Mouse (Mus musculus): Measurements from ENCODE around the gene Kbtbd6.
"Not testable (repeated sequence)": the region's sequence is repeated elsewhere in the genome, so short reads cannot be mapped to it uniquely, and the experiment has no call there.

Kbtbd6 gene

GRCm38 (mm10) chr14:79451681-79452590 lies at the start of gene Kbtbd6:
Gene Kbtbd6, plus strand, starts transcription at chr14:79451835.
- DNase-seq: peak; percentile 97

DNA sequence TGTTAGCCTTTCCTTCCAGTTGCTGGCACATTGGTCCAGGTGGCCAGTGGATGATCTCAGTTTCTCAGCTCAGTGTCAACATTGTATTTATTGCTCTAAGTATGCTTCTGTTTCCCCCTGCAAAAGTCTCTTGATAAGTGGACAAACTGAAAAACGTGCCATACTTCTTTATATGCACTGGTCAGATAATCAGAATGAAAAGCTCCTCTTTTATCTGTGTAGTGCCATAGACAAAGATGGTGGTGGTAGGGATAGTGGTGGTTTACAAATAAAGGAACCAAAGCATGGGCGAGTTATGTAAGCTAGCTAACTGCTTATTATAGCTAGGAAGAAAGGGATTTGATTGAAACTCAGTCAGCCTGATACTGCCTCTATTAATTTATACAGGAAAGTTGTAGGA lies 44.0 kb upstream of the Kbtbd6 start:
- DNase-seq: no peak

DNA sequence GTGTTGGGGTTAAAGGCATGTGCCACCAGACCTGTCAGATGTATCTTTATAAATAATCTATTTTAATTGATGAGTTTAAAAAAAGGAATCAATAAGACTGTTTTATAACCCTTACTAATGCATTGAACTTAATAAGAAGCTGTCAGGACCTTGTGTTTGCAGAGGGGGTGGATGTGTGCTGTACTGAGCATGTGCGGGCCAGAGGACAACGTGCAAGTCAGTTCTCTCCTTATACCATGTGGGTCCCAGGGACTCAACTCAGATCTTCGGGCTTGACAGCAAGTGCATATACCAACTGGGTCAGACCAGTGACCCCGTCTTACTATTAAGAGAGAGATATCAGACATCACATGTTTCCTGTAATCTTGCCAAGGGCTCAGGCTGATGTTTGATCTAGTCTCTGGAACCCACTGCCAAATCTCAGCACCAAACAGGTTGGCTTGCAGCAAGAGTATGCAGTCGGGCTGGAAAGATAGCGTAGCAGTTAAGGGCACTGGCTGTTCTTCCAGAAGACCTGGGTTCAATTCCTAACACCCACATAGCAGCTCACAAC lies 42.3 kb upstream of the Kbtbd6 start:
- DNase-seq: peak; percentile 83

- DNase-seq: peak; percentile 15
These were observed 41.0 kb upstream of the Kbtbd6 start for GRCm38 (mm10) chr14:79410662-79411061.

GRCm38 (mm10) chr14:79413121-79413520 lies 38.5 kb upstream of the Kbtbd6 start:
- DNase-seq: peak; percentile 66

- peak; percentile 74 for DNase-seq
These were observed 31.5 kb upstream of the Kbtbd6 start for GRCm38 (mm10) chr14:79420083-79420685.

DNA sequence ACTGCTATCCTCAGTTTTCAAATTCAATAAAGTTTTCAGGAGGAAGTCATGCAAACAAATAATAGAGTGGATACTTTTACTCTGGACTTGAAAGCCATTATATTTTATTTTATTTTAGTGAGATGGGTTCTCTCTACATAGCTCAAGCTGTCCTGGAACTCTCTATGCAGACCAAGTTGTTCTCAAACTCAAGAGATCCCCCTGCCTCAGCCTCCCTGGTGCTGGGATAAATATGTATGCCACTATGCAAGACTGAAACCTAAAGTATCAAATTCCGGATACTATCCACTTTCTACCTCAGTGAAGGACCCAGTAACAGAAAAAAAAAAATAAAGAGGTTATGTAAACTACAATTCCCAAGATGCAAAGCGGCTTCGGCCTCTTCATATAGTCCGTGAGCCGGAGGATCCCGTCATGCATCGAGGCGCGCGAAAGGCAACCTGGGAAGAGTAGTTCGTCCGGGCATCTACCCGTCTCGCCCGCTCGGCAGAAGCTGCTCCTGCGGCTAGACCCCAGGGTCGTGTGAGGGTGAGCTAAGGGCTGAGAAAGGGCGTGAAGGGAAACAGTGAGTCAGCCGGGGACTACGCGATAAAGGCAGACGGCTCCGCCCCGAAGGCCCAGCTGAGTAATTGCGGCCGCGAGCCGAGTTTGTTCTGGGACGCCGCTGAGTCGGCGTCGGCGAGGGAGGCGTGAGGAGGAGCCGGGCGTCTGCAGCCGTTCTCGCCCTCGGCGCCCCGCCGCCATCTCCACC lies 25.5 kb upstream of the Kbtbd6 start, which contains the start of gene Kbtbd7:
Gene Kbtbd7 (plus strand): TSS at position 533 of the 751 bp plus-strand sequence.
- DNase-seq: peak; percentile 100

- peak; percentile 89 for DNase-seq
These were observed 24.8 kb upstream of the Kbtbd6 start for GRCm38 (mm10) chr14:79426730-79427365.

GRCm38 (mm10) chr14:79434068-79434467 lies 17.6 kb upstream of the Kbtbd6 start:
- no peak for DNase-seq

DNA sequence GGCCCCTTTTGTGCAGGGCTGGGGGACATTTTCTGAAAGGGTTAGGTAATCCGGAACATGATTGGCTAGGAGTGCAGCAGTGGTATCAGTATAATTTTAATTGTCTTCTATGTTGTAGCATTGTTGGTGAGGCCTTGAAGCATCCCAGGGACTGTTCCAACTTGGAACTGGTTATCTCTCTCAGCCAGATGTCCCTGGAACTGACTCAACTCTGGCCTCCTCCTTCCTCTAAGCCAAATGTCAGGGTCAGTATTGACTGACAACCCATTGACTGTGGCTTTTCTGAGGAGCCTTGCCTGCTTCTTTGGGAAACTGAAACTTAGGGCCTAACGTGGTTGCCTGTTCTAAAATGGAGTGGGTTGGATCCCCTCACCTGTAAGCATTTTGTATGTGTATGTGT lies 11.0 kb upstream of the Kbtbd6 start:
- peak; percentile 21 for DNase-seq

DNA sequence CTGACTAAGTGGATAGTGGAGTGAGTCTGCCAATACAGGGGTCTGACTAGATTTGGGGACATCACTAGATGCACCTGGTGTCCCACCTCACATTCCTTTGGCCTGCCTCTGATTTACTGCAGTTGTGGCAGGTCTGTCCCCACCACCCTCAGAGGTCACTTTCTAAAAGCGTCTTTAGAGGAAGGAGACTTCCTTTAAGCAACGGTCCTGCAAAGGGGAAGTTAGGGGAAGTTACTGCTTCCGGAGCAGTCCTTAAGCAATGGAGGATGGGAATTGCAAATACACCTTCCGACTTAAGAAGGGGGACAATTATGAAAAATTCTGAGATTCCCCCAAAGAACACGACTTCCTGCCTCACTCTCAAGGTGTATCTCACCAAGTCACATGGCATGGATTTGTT lies 10.2 kb upstream of the Kbtbd6 start:
- DNase-seq: peak; percentile 78

- DNase-seq: peak; percentile 45
These were observed 7.0 kb upstream of the Kbtbd6 start for GRCm38 (mm10) chr14:79444601-79445000.

DNA sequence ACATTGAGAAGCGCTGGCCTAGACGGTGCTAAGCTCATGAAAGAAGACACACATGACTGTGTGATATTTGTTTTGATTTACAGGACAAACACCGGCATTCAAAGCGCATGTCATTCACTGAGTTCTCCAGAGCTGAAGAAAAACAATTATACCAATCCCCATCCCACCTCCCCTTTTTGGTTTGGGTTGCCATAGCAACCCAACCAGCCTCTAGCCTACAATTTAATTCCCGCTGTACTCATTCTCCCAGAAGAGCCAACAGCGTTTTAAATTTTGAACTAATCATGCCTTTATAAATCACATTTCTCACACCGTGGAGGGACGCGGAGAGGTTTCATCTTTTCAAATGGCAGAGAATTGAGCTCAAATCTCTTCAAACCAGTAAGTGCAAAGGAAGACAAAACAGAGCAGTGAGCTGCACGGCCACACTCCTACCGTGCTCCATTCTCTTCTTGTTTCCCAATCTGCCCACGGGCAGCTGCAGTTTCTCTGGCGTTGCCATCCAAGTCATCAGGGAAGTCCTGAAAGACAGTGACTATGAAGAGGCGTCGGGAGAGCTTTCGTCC lies 6.5 kb upstream of the Kbtbd6 start:
- peak; percentile 31 for DNase-seq

DNA sequence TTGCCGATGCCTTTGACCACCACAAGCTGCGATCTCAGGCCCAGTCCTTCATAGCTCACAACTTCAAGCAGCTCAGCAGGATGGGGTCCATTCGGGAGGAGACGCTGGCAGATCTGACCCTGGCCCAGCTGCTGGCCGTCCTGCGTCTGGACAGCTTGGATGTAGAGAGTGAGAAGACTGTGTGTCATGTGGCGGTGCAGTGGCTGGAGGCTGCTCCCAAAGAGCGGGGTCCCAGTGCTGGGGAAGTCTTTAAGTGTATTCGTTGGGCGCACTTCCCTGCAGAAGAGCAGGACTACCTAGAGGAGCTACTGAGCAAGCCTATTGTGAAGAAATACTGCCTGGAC lies 928 bp downstream of the Kbtbd6 start:
- not testable (repeated sequence) for DNase-seq

DNA sequence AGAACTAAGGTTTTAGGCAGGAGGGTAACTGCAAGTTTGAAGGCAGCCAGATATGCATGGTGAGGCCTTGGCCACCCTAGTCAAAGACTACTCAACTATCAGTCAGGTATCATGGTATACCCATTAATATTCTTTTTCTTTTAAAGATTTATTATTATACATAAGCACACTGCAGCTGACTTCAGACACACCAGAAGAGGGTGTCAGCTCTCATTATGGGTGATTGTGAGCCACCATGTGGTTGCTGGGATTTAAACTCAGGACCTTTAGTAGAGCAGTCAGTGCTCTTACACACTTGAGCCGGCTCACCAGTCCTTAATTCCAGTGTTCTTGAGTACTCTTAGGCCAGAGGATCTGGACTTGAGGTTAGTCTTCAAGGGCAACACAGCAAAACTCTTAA lies 8.8 kb downstream of the Kbtbd6 start:
- DNase-seq: peak; percentile 71

- DNase-seq: peak; percentile 71
These were observed 9.4 kb downstream of the Kbtbd6 start for GRCm38 (mm10) chr14:79460988-79461387.

DNA sequence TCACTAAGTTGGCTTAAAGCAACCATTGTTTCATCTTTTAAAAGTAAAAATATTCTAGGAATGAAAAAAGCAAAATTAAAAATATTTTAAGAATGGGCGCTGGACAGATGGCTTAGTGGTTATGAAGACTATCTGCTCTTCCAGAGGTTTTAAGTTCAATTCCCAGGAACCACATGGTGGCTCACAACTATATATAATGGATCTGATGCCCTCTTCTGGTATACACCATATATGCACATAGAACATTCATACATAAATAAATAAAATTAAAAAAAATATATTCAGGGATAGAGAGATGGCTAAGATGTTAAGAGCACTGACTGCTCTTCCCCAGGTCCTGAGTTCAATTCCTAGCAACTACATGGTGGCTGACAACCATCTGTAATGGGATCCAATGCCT lies 14.0 kb downstream of the Kbtbd6 start:
- peak; percentile 11 for DNase-seq

DNA sequence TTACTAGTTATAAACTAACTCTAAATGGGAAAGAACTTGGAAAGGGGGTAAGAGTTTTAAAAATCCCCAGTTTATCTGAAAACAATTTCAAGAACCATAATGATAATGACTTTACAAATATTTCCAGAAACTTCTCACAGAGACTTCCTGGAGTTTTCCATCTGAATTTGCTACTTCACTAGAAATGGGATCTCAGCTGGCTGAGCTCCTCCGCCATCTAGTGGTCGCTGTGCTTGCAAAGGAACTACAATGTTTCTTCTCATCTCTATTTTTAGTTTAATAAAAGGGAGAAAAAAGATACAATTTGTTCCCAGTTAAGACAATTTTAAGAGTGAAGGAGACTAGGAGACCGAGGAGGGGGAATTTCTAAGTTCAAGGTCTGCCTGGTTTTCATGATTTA lies 16.0 kb downstream of the Kbtbd6 start:
- peak; percentile 80 for DNase-seq

DNA sequence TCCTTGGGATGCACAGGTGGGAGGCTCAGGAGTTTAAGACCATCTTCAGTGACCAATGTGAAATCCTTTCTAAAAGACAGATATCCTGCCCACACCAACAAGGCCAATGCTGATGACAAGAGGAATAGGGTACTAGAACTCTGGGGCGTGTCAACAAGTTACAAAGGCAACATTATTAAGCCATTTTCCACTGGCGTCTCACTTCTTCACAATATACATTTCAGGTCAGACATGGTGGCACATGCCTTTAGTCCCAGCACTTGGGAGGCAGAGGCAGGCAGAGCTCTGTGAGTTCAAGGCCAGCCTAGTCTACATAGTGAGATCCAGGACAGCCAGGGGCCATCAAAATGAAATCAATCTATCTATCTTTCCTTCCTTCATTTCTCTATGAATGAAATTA lies 21.7 kb downstream of the Kbtbd6 start:
- peak; percentile 81 for DNase-seq

DNA sequence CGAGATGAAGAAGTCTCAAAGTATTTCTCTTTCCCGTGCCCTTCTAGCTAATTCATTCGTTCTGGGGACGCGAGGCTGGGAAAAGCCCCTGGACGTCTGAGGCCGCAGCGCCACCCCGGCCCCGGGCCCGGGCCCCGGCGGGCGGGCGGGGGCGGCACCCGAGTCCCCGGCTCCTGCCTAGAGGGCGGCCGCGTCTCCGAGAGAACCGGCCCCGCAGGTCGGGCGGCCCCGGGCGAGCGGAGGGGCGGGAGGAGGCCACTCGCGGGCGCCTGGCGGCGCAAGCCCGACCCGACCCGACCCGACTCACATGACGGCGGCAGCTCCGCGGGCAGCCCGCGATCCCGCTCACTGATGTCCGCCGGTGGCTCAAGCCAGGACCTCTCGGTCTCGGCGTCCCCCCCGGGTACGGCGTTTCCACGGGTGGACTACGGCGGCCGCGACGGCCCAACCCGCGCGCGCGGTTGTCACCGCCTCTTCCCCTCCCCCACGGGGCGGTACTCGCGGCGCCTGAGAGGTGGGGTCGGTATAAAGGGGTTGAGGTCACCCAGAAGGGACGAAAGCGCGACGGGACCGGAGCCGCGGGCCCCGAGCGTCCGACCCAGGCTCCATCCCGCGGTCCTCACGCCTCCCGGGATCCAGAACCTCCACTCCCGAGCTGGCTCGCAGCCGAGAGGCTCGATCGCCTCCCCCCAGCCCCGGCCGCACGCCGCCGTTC lies 29.1 kb downstream of the Kbtbd6 start, which contains the start of gene Elf1:
Gene Elf1 (plus strand): TSS at position 571 of the 715 bp plus-strand sequence.
- peak; percentile 100 for DNase-seq

DNA sequence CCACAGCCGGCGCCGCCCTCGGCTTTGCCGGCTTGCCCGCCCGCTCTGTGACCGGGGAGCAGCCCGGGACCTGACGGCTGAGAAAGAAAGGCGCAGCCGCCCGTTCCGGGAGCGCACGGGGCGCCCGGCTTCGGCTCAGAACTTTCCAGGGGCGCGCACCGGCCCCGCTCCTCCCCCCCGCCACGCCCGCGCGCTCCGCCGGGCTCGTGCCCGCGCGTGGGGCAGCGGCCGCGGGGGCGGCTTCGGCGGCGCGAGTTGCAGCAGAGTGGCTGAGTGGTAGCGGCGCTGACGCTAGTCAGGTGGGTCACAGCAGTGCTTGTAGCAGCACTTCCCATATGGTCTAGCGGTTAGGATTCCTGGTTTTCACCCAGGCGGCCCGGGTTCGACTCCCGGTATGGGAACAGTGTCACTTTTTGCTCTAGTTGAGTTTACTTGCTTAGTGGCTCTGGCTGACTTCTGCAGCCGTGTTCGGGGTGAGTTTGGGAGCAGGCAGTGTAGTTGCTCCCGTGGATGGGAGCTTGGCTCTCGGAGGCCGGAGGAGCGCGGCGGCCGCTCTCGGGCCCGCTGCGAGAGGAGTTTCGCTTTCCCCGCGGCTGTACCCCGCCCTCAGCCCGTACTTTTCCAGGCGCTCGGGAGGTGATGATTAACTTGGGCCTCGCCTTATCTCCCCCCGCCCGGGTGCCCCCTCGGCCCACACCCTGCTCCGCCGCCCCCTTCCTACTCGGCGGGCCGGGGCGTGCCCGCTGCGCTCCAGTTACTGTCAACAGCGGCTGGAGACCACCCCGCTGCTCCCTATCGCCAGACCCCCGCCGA lies 29.9 kb downstream of the Kbtbd6 start, which contains the start of gene Wbp4:
Gene Wbp4 (minus strand): TSS at position 182 of the 813 bp plus-strand sequence.
- peak; percentile 99 for DNase-seq

Data from heart, adult 11 months (tissue).